Mouse (Mus musculus) kidney, embryonic 15.5 days (tissue): ENCODE results near the gene Ifit2. TPM values are rescaled to one million over a fixed set of nuclear protein-coding genes. Genes with fewer than 3 reads are reported as not detected.
A peak's percentile ranks its signal among the peaks of the same experiment; 100 is the strongest.

Experiments
- ATAC-seq: fragments of 200-750 bp; cut with Nextera tagmentation; replicated peaks from 2 replicates; pipeline ENCODE4 v1.8.0; 2017; ENCODE audit warnings: moderate TSS enrichment; ENCODE audit not compliant: low FRiP score
- H3K27ac ChIP-seq: fragments of 300-500 bp; sonication (generic); 2 replicates; pipeline ENCODE4 v1.5.1; 2015; ENCODE audit warnings: mild to moderate bottlenecking, inconsistent platforms
- H3K27me3 ChIP-seq: fragments of 300-500 bp; sonication (generic); 2 replicates; pipeline ENCODE4 v1.6.1; 2015; ENCODE audit warnings: inconsistent platforms
- H3K36me3 ChIP-seq: fragments of 300-500 bp; sonication (generic); 2 replicates; pipeline ENCODE4 v1.6.1; 2015; ENCODE audit warnings: inconsistent platforms
- H3K4me1 ChIP-seq: fragments of 300-500 bp; sonication (generic); 2 replicates; pipeline ENCODE4 v1.6.1; 2015; ENCODE audit warnings: inconsistent platforms
- H3K4me2 ChIP-seq: fragments of 300-500 bp; sonication (generic); 2 replicates; pipeline ENCODE4 v1.6.1; 2015; ENCODE audit warnings: moderate library complexity, mild to moderate bottlenecking, inconsistent platforms
- H3K4me3 ChIP-seq: fragments of 300-500 bp; sonication (generic); replicated peaks from 2 replicates; pipeline ENCODE4 v1.5.1; 2015; ENCODE audit warnings: mild to moderate bottlenecking, inconsistent platforms
- H3K9ac ChIP-seq: fragments of 300-500 bp; sonication (generic); 2 replicates; pipeline ENCODE4 v1.6.1; 2015; ENCODE audit warnings: mild to moderate bottlenecking, inconsistent platforms
- H3K9me3 ChIP-seq: fragments of 300-500 bp; sonication (generic); replicated peaks from 2 replicates; pipeline ENCODE4 v1.6.1; 2016; ENCODE audit warnings: inconsistent platforms
- WGBS: fragments of 180-500 bp; shearing (Covaris S2); methylation state at CpG from one replicate; pipeline ENCODE4 v1.1.7; 2015; ENCODE audit warnings: mixed read lengths; 5-methylcytosine and 5-hydroxymethylcytosine counted together
- polyA plus RNA-seq: library from polyadenylated mRNA; unstranded; fragments of >200 nt; fragmentation: Nextera tagmentation; extraction: Ambion mirVana; gene quantifications from 2 replicates; pipeline ENCODE4 v1.2.1, GENCODE M21; 2015

Ifit2 gene
- 9.5 and 9.7 TPM in 2 replicates for polyA plus RNA-seq

- Histone ChIP-seq H3K4me2 (peak within 1 kb of the TSS; percentile 68), H3K36me3 (no peaks in the 10 kb centered on the region), H3K9ac (peak within 1 kb of the TSS; percentile 35), H3K27me3 (no peaks in the 10 kb centered on the region), H3K4me1 (peaks cover 17% of the 10 kb centered on the region; the same call in 1 of the 2 replicates), H3K9me3 (no peaks in the 10 kb centered on the region), H3K27ac (peak within 1 kb of the TSS; percentile 81), H3K4me3 (peak within 1 kb of the TSS; percentile 54)
- peak; percentile 95 for ATAC-seq
- WGBS: under 1% methylated on average over 22 of the region's 22 CpGs
Measured at GRCm38 (mm10) chr19:34550534-34551223, at the start of gene Ifit2. Gene Ifit2 (plus strand): TSS chr19:34550694.

GRCm38 (mm10) chr19:34500763-34501162 is 49.7 kb upstream of the Ifit2 start:
- ATAC-seq: peak; percentile 79
- H3K36me3 ChIP-seq: 0 out of 2 replicates have a peak, but pooled peaks cover 3% of the 10 kb centered on the region
- H3K4me3 ChIP-seq: no peak overlapping the region
- no peaks in the 10 kb centered on the region for H3K27me3 ChIP-seq
- no peak overlapping the region for H3K9ac ChIP-seq
- no peaks in the 10 kb centered on the region for H3K9me3 ChIP-seq
- H3K27ac ChIP-seq: no peak overlapping the region
- H3K4me2 ChIP-seq: no peak overlapping the region
- 45% methylated on average over 4 of the region's 4 CpGs for WGBS
- no peaks in the 10 kb centered on the region for H3K4me1 ChIP-seq

GRCm38 (mm10) chr19:34505161-34505721 is 45.3 kb upstream of the Ifit2 start:
- WGBS: 77% methylated on average over 12 of the region's 12 CpGs
- no peak for ATAC-seq
- no peaks in the 10 kb centered on the region for H3K9me3 ChIP-seq
- H3K4me1 ChIP-seq: no peaks in the 10 kb centered on the region
- no peaks in the 10 kb centered on the region for H3K27me3 ChIP-seq
- no peak overlapping the region for H3K4me2 ChIP-seq
- H3K9ac ChIP-seq: no peak overlapping the region
- peaks cover 3% of the 10 kb centered on the region; the same call in 1 of the 2 replicates for H3K36me3 ChIP-seq
- H3K4me3 ChIP-seq: no peak overlapping the region
- H3K27ac ChIP-seq: no peak overlapping the region

- Histone ChIP-seq H3K27ac (no peak overlapping the region), H3K9me3 (no peaks in the 10 kb centered on the region), H3K9ac (no peak overlapping the region), H3K4me2 (no peak overlapping the region), H3K4me3 (no peak overlapping the region), H3K4me1 (peaks cover 5% of the 10 kb centered on the region; the same call in 1 of the 2 replicates), H3K27me3 (no peaks in the 10 kb centered on the region), H3K36me3 (peaks cover 3% of the 10 kb centered on the region; the same call in 1 of the 2 replicates)
- 82% methylated on average over 5 of the region's 5 CpGs for WGBS
- no peak for ATAC-seq
Measured at GRCm38 (mm10) chr19:34510717-34511116, 39.8 kb upstream of the Ifit2 start.

GRCm38 (mm10) chr19:34511528-34511927 is 39.0 kb upstream of the Ifit2 start:
- no peak overlapping the region for H3K4me2 ChIP-seq
- H3K36me3 ChIP-seq: peaks cover 3% of the 10 kb centered on the region; the same call in 1 of the 2 replicates
- no peak overlapping the region for H3K9ac ChIP-seq
- peak; percentile 64; the same call in 1 of the 2 replicates for ATAC-seq
- no peak overlapping the region for H3K4me3 ChIP-seq
- H3K27me3 ChIP-seq: no peaks in the 10 kb centered on the region
- no peaks in the 10 kb centered on the region for H3K9me3 ChIP-seq
- no peak overlapping the region for H3K27ac ChIP-seq
- peaks cover 5% of the 10 kb centered on the region; the same call in 1 of the 2 replicates for H3K4me1 ChIP-seq
- 77% methylated on average over 8 of the region's 8 CpGs for WGBS

GRCm38 (mm10) chr19:34515681-34516080 is 34.8 kb upstream of the Ifit2 start:
- WGBS: 78% methylated on average over 3 of the region's 3 CpGs
- Histone ChIP-seq H3K27me3 (no peaks in the 10 kb centered on the region), H3K4me1 (peaks cover 5% of the 10 kb centered on the region; the same call in 1 of the 2 replicates), H3K4me2 (no peak overlapping the region), H3K27ac (no peak overlapping the region), H3K36me3 (no peaks in the 10 kb centered on the region; the same call in 1 of the 2 replicates), H3K4me3 (no peak overlapping the region), H3K9me3 (no peaks in the 10 kb centered on the region), H3K9ac (no peak overlapping the region)
- ATAC-seq: no peak

- H3K4me2 ChIP-seq: no peak overlapping the region
- no peak for ATAC-seq
- no peaks in the 10 kb centered on the region for H3K9me3 ChIP-seq
- H3K27me3 ChIP-seq: no peaks in the 10 kb centered on the region
- no peak overlapping the region for H3K27ac ChIP-seq
- H3K36me3 ChIP-seq: peaks cover 4% of the 10 kb centered on the region; the same call in 1 of the 2 replicates
- 88% methylated on average over 2 of the region's 2 CpGs for WGBS
- no peak overlapping the region for H3K9ac ChIP-seq
- peaks cover 4% of the 10 kb centered on the region; the same call in 1 of the 2 replicates for H3K4me1 ChIP-seq
- no peak overlapping the region for H3K4me3 ChIP-seq
Measured at GRCm38 (mm10) chr19:34516346-34516745, 34.1 kb upstream of the Ifit2 start.

- H3K4me1 ChIP-seq: no peaks in the 10 kb centered on the region
- no peak for ATAC-seq
- H3K27me3 ChIP-seq: no peaks in the 10 kb centered on the region
- H3K4me3 ChIP-seq: no peak overlapping the region
- H3K9ac ChIP-seq: no peak overlapping the region
- H3K27ac ChIP-seq: no peak overlapping the region
- no peaks in the 10 kb centered on the region for H3K9me3 ChIP-seq
- peaks cover 10% of the 10 kb centered on the region; the same call in 1 of the 2 replicates for H3K36me3 ChIP-seq
- 84% methylated on average over 3 of the region's 3 CpGs for WGBS
- H3K4me2 ChIP-seq: no peak overlapping the region
Measured at GRCm38 (mm10) chr19:34517197-34517596, 33.3 kb upstream of the Ifit2 start.

GRCm38 (mm10) chr19:34517812-34518594 is 32.5 kb upstream of the Ifit2 start:
- H3K27ac ChIP-seq: no peak overlapping the region
- no peak overlapping the region for H3K9ac ChIP-seq
- H3K4me1 ChIP-seq: no peaks in the 10 kb centered on the region
- no peaks in the 10 kb centered on the region for H3K27me3 ChIP-seq
- WGBS: 87% methylated on average over 13 of the region's 13 CpGs
- H3K9me3 ChIP-seq: no peaks in the 10 kb centered on the region
- no peak overlapping the region for H3K4me2 ChIP-seq
- peaks cover 10% of the 10 kb centered on the region; the same call in 1 of the 2 replicates for H3K36me3 ChIP-seq
- H3K4me3 ChIP-seq: no peak overlapping the region
- ATAC-seq: no peak

GRCm38 (mm10) chr19:34518786-34519185 is 31.7 kb upstream of the Ifit2 start:
- ATAC-seq: no peak
- H3K4me2 ChIP-seq: no peak overlapping the region
- H3K36me3 ChIP-seq: peaks cover 10% of the 10 kb centered on the region; the same call in 1 of the 2 replicates
- H3K9ac ChIP-seq: no peak overlapping the region
- no peaks in the 10 kb centered on the region for H3K4me1 ChIP-seq
- H3K4me3 ChIP-seq: no peak overlapping the region
- no peaks in the 10 kb centered on the region for H3K9me3 ChIP-seq
- 61% methylated on average over 3 of the region's 3 CpGs for WGBS
- no peaks in the 10 kb centered on the region for H3K27me3 ChIP-seq
- no peak overlapping the region for H3K27ac ChIP-seq

GRCm38 (mm10) chr19:34519646-34520045 is 30.8 kb upstream of the Ifit2 start:
- Histone ChIP-seq H3K27ac (no peak overlapping the region), H3K36me3 (peaks cover 10% of the 10 kb centered on the region; the same call in 1 of the 2 replicates), H3K4me1 (no peaks in the 10 kb centered on the region), H3K4me3 (no peak overlapping the region), H3K27me3 (no peaks in the 10 kb centered on the region), H3K4me2 (no peak overlapping the region), H3K9ac (no peak overlapping the region), H3K9me3 (no peaks in the 10 kb centered on the region)
- WGBS: 89% methylated on average over 3 of the region's 3 CpGs
- ATAC-seq: no peak

- 75% methylated on average over 4 of the region's 4 CpGs for WGBS
- no peak overlapping the region for H3K27ac ChIP-seq
- H3K9me3 ChIP-seq: no peaks in the 10 kb centered on the region
Measured at GRCm38 (mm10) chr19:34520051-34520450, 30.4 kb upstream of the Ifit2 start.

More at GRCm38 (mm10) chr19:34520051-34520450, 30.4 kb upstream of the Ifit2 start:
- no peaks in the 10 kb centered on the region for H3K27me3 ChIP-seq
- no peak overlapping the region for H3K4me3 ChIP-seq
- no peak for ATAC-seq
- H3K4me2 ChIP-seq: no peak overlapping the region
- no peaks in the 10 kb centered on the region for H3K4me1 ChIP-seq
- H3K9ac ChIP-seq: no peak overlapping the region
- H3K36me3 ChIP-seq: peaks cover 10% of the 10 kb centered on the region; the same call in 1 of the 2 replicates
